Mouse (Mus musculus): ENCODE results near the gene Cd44. TPM values are rescaled to one million over a fixed set of nuclear protein-coding genes. Genes with fewer than 3 reads are reported as not detected.

Gene Cd44
- polyA plus RNA-seq, 1 experiment from 2014 or later = 8.2 TPM

GRCm38 (mm10) chr2:102867396-102868088 lies 33.9 kb downstream of the Cd44 start:
- H3K36me3 ChIP-seq = no peaks in the 10 kb centered on the region
- WGBS = 41% methylated on average over 6 of the region's 6 CpGs

GRCm38 (mm10) chr2:102866594-102866993 lies 34.9 kb downstream of the Cd44 start:
- 35% methylated on average over 1 of the region's 1 CpGs for WGBS
- Histone ChIP-seq H3K27ac (no peak overlapping the region), H3K36me3 (no peaks in the 10 kb centered on the region), H3K4me3 (no peak overlapping the region), H3K27me3 (no peaks in the 10 kb centered on the region), H3K4me2 (replicated peaks) (no peak overlapping the region), H3K9me3 (no peaks in the 10 kb centered on the region), H3K9ac (no peak overlapping the region), H3K4me1 (no peaks in the 10 kb centered on the region)
- ATAC-seq (ENCODE audit: insufficient number of reproducible peaks, insufficient read depth, low FRiP score, low TSS enrichment) = no peak

More at GRCm38 (mm10) chr2:102867396-102868088, 33.9 kb downstream of the Cd44 start:
- Histone ChIP-seq H3K4me3 (no peak overlapping the region), H3K27ac (no peak overlapping the region), H3K9ac (no peak overlapping the region), H3K4me1 (no peaks in the 10 kb centered on the region), H3K27me3 (no peaks in the 10 kb centered on the region), H3K9me3 (no peaks in the 10 kb centered on the region), H3K4me2 (replicated peaks) (no peak overlapping the region)
- ATAC-seq (ENCODE audit: insufficient number of reproducible peaks, insufficient read depth, low FRiP score, low TSS enrichment) = no peak

- Histone ChIP-seq H3K27ac (no peak overlapping the region), H3K4me1 (no peaks in the 10 kb centered on the region), H3K27me3 (no peaks in the 10 kb centered on the region), H3K9me3 (no peaks in the 10 kb centered on the region), H3K36me3 (no peaks in the 10 kb centered on the region), H3K4me2 (replicated peaks) (no peak overlapping the region), H3K4me3 (no peak overlapping the region), H3K9ac (no peak overlapping the region)
- ATAC-seq (ENCODE audit: insufficient number of reproducible peaks, insufficient read depth, low FRiP score, low TSS enrichment) = no peak
- WGBS = 93% methylated on average over 8 of the region's 8 CpGs
Observed at GRCm38 (mm10) chr2:102865354-102865752, 36.1 kb downstream of the Cd44 start.

- no peaks in the 10 kb centered on the region for H3K4me1 ChIP-seq
- no peaks in the 10 kb centered on the region for H3K9me3 ChIP-seq
- H3K9ac ChIP-seq = no peak overlapping the region
- H3K27me3 ChIP-seq = no peaks in the 10 kb centered on the region
- no peak overlapping the region for H3K27ac ChIP-seq
- no peak for ATAC-seq (ENCODE audit: insufficient number of reproducible peaks, insufficient read depth, low FRiP score, low TSS enrichment)
- H3K4me2 ChIP-seq (replicated peaks) = no peak overlapping the region
- no peak overlapping the region for H3K4me3 ChIP-seq
- no peaks in the 10 kb centered on the region for H3K36me3 ChIP-seq
- 69% methylated on average over 6 of the region's 6 CpGs for WGBS
Observed at GRCm38 (mm10) chr2:102864695-102865353, 36.6 kb downstream of the Cd44 start.

DNA sequence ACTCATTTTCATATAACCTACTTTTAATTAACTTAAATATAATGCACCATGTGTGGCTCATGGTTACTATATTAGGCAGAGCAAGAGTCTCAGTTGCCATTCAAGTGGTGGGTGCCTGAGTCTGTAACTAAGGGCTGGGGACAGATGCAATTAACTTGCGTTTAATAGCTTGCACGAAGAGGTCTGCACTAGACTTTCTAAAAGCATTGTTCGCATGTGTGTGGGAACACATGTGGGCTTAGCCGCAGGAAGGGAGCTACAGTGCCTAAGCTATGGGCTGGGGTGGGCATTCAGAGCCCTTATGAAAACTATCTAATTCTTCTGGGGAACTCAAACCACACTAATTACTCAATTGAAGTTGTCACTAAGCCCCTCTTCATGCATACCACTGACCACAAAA lies 37.4 kb downstream of the Cd44 start:
- 80% methylated on average over 4 of the region's 4 CpGs for WGBS
- Histone ChIP-seq H3K4me1 (no peaks in the 10 kb centered on the region), H3K4me2 (replicated peaks) (no peak overlapping the region), H3K27ac (no peak overlapping the region), H3K36me3 (no peaks in the 10 kb centered on the region), H3K27me3 (no peaks in the 10 kb centered on the region), H3K9ac (no peak overlapping the region), H3K4me3 (no peak overlapping the region), H3K9me3 (no peaks in the 10 kb centered on the region)
- ATAC-seq (ENCODE audit: insufficient number of reproducible peaks, insufficient read depth, low FRiP score, low TSS enrichment) = no peak

DNA sequence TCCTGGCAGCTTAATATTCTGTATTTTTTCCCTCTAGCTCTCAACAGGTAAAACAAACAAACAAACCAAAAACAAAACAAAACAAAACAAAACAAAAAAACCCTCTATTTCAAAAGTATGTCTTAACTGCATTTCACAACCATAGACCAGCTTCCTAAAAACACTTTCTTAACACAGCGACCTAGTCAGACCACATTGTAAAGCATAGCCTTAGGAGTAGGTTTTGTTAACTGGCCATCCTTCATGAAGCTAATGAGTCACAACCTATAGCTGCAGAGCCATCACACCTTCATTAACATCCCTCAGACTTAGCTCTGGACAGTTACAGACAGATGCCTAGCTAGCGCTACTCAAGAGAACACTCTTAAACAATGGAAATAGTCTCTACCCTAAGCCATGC lies 37.9 kb downstream of the Cd44 start:
- no peaks in the 10 kb centered on the region for H3K36me3 ChIP-seq
- 85% methylated on average over 2 of the region's 2 CpGs for WGBS
- H3K4me3 ChIP-seq = no peak overlapping the region
- no peaks in the 10 kb centered on the region for H3K27me3 ChIP-seq
- no peak for ATAC-seq (ENCODE audit: insufficient number of reproducible peaks, insufficient read depth, low FRiP score, low TSS enrichment)
- no peaks in the 10 kb centered on the region for H3K4me1 ChIP-seq
- H3K9me3 ChIP-seq = no peaks in the 10 kb centered on the region
- H3K9ac ChIP-seq = no peak overlapping the region
- no peak overlapping the region for H3K4me2 ChIP-seq (replicated peaks)
- no peak overlapping the region for H3K27ac ChIP-seq

GRCm38 (mm10) chr2:102862706-102863105 lies 38.8 kb downstream of the Cd44 start:
- no peak overlapping the region for H3K4me2 ChIP-seq (replicated peaks)
- no peak overlapping the region for H3K4me3 ChIP-seq
- ATAC-seq (ENCODE audit: insufficient number of reproducible peaks, insufficient read depth, low FRiP score, low TSS enrichment) = no peak
- H3K4me1 ChIP-seq = no peaks in the 10 kb centered on the region
- no peak overlapping the region for H3K27ac ChIP-seq
- 75% methylated on average over 7 of the region's 7 CpGs for WGBS
- no peak overlapping the region for H3K9ac ChIP-seq
- H3K27me3 ChIP-seq = no peaks in the 10 kb centered on the region
- H3K9me3 ChIP-seq = no peaks in the 10 kb centered on the region
- H3K36me3 ChIP-seq = no peaks in the 10 kb centered on the region

- no peaks in the 10 kb centered on the region for H3K4me1 ChIP-seq
- H3K36me3 ChIP-seq = no peaks in the 10 kb centered on the region
- H3K27ac ChIP-seq = no peak overlapping the region
- no peak overlapping the region for H3K4me2 ChIP-seq (replicated peaks)
- no peaks in the 10 kb centered on the region for H3K9me3 ChIP-seq
- WGBS = 92% methylated on average over 6 of the region's 6 CpGs
- ATAC-seq (ENCODE audit: insufficient number of reproducible peaks, insufficient read depth, low FRiP score, low TSS enrichment) = no peak
- no peak overlapping the region for H3K9ac ChIP-seq
- no peaks in the 10 kb centered on the region for H3K27me3 ChIP-seq
- no peak overlapping the region for H3K4me3 ChIP-seq
Observed at GRCm38 (mm10) chr2:102858271-102858670, 43.2 kb downstream of the Cd44 start.

DNA sequence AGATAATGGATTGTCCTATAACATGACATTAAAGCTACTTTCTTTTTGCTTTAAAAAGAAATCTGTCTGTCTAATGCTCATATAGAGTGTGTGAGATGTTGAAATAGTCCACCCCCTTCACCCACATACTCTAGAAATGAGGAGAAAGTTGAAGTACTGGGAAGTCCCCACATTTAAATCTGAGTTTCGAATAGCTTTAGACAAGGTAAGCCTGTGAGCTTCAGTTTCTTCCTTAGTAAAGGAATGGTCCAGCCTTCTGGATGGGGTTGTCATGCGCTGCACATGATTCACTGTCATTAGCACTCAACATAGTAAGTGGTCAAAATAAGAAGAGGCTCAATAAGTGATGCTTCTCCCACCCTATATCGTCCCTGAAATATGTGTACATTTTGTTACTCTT lies 48.2 kb downstream of the Cd44 start:
- Histone ChIP-seq H3K36me3 (no peaks in the 10 kb centered on the region), H3K9me3 (no peaks in the 10 kb centered on the region), H3K9ac (no peak overlapping the region), H3K4me2 (replicated peaks) (no peak overlapping the region), H3K4me3 (no peak overlapping the region), H3K27me3 (no peaks in the 10 kb centered on the region), H3K4me1 (no peaks in the 10 kb centered on the region), H3K27ac (no peak overlapping the region)
- no peak for ATAC-seq (ENCODE audit: insufficient number of reproducible peaks, insufficient read depth, low FRiP score, low TSS enrichment)
- 88% methylated on average over 3 of the region's 3 CpGs for WGBS

- Histone ChIP-seq H3K27me3 (no peaks in the 10 kb centered on the region), H3K9me3 (no peaks in the 10 kb centered on the region), H3K9ac (no peak overlapping the region), H3K36me3 (no peaks in the 10 kb centered on the region), H3K4me3 (no peak overlapping the region), H3K4me1 (no peaks in the 10 kb centered on the region), H3K4me2 (replicated peaks) (no peak overlapping the region), H3K27ac (no peak overlapping the region)
- 60% methylated on average over 4 of the region's 4 CpGs for WGBS
- no peak for ATAC-seq (ENCODE audit: insufficient number of reproducible peaks, insufficient read depth, low FRiP score, low TSS enrichment)
Observed at GRCm38 (mm10) chr2:102851936-102852477, 49.5 kb downstream of the Cd44 start.

- H3K4me3 ChIP-seq = no peak overlapping the region
- no peak overlapping the region for H3K4me2 ChIP-seq (replicated peaks)
- ATAC-seq (ENCODE audit: insufficient number of reproducible peaks, insufficient read depth, low FRiP score, low TSS enrichment) = no peak
Observed at GRCm38 (mm10) chr2:102850026-102850425, 51.4 kb downstream of the Cd44 start.

DNA sequence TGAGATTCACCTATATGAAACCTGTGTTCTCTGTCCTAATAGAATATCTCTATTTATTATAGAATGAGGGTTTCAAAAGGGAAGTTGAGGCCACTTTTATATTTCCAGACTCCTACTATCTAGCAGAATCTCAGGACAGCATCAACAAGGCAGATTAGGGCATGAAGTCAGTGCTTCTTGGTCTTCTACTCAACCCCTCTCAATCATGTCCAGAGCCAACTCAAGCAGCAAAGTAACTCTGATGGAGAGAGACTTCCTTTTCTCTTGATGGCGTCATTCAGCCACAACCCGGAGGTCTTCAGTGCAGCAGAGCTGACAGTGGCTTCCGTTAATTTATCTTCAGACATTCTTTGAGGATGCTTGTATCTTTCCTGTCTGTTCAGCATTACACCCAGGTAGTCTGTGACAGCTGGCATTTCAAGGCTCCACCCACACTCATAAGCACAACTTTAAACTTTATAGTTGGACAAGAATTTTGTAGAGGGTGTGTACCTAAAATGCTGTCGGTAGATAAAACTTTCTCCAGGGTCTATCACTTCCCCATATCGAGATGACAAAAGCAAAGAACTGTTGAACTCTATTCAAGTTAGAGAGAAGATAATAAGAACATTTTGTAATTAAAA lies 52.5 kb downstream of the Cd44 start:
- 92% methylated on average over 5 of the region's 5 CpGs for WGBS
- no peaks in the 10 kb centered on the region for H3K36me3 ChIP-seq
- H3K9ac ChIP-seq = no peak overlapping the region
- H3K4me2 ChIP-seq (replicated peaks) = no peak overlapping the region
- H3K4me1 ChIP-seq = no peaks in the 10 kb centered on the region
- no peak for ATAC-seq (ENCODE audit: insufficient number of reproducible peaks, insufficient read depth, low FRiP score, low TSS enrichment)
- no peaks in the 10 kb centered on the region for H3K9me3 ChIP-seq
- no peaks in the 10 kb centered on the region for H3K27me3 ChIP-seq
- no peak overlapping the region for H3K27ac ChIP-seq
- H3K4me3 ChIP-seq = no peak overlapping the region

More at GRCm38 (mm10) chr2:102850026-102850425, 51.4 kb downstream of the Cd44 start:
- Histone ChIP-seq H3K9ac (no peak overlapping the region), H3K27me3 (no peaks in the 10 kb centered on the region), H3K9me3 (no peaks in the 10 kb centered on the region), H3K36me3 (no peaks in the 10 kb centered on the region), H3K4me1 (no peaks in the 10 kb centered on the region), H3K27ac (no peak overlapping the region)

Measured in embryonic facial prominence, embryonic 12.5 days (tissue).